Mouse (Mus musculus): ENCODE data around the gene Psmb1.
A peak's percentile ranks its signal among the peaks of the same experiment; 100 is the strongest.
"Not testable (repeated sequence)": the region's sequence is repeated elsewhere in the genome, so short reads cannot be mapped to it uniquely, and the experiment has no call there.

Gene Psmb1

DNA sequence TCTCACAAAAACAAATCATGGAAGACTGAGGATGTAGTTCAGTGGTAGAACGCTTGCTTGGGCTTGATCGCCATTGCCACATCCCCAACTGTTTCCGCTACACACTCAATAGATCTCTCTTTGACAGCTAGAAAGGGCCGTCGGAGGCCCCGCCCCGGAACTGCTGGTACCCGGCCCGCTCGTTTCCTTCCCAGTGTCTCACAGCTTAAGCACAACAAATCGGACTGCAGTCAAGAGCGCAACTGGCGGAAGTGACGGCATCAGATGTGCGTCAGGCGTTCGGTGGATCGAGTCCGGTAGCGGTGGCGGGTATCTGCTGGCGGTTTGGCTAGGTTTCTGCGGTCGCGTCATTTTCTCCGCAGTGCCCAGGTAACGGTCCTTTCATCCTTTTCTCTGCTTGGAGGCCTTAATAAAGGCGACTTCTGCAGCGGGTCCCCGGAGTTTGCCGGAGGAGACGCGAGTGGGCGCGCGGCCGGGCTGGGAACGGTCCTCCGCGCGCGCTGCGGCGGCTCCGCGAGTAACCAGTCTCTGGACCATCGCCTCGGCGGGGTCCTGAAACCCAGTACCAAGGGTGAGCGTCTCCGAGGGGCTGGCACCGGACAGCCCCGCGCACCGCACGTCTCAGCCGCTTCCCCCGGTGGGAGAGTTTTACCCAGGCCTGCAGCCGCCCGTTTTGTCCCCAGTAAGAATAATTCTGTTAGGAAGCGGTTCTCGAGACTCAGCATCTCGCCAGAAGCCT, at the start of gene Psmb1, which contains the start of gene Tbp:
TSS of gene Psmb1 (minus strand) at position 96 of the 739 bp plus-strand sequence.
TSS of gene Tbp (plus strand) at position 233 of the 739 bp plus-strand sequence.
- peak; percentile 98 for DNase-seq (ENCODE audit: low spot score)

DNA sequence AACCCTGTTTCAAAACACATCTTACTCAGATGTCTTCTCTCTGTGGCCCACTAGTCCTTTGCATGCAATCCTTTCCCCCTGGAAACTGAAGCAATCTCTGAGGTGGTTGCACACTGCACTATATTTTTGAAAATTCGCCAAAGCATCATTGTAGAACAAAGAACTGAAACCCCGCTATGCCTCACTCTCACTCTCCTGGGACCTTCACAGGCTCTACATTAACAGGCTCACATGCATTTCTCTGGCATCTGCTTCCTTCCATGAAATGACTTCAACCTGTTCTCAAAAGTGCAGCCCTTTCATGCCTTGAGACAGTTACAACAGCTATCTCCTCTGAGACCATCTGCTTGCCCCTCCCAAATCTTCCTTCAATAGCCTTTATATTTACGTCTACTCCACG, 46.9 kb upstream of the Psmb1 start:
- DNase-seq (ENCODE audit: low spot score): no peak

DNA sequence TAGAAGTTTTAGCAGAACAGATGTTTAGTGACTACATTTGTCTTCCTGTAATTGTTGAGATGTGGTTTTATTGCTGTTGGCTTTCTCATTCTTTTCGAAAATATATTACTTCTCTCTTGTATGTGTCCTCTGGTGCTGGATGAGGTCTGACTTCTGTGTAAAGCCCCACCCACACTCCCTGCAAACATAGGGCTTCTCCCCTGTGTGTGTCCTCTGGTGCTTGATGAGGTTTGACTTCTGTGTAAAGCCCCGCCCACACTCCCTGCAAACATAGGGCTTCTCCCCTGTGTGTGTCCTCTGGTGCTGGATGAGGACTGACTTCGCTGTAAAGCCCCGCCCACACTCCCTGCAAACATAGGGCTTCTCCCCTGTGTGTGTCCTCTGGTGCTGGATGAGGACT, 44.3 kb upstream of the Psmb1 start:
- DNase-seq (ENCODE audit: low spot score): not testable (repeated sequence)

DNA sequence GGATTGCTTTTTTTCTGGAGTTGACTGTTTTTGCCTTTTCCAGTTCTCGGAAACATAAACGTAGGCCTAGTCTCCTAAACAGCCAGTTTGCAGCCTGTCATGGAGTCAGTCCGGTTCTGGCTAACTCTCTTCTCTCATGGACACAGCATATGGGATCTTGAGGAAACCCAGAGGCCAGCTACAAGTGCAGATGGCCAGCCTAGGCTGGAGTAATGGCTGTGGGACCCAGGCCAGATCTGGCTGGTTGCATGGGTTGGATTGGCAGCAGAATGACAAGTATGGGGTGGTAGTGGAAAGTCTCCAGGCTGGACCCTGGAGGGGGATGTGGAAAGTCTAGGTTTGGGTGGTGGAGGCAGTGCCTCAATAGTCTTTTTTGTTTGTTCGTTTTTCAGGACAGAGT, 40.8 kb upstream of the Psmb1 start:
- DNase-seq (ENCODE audit: low spot score): no peak

DNA sequence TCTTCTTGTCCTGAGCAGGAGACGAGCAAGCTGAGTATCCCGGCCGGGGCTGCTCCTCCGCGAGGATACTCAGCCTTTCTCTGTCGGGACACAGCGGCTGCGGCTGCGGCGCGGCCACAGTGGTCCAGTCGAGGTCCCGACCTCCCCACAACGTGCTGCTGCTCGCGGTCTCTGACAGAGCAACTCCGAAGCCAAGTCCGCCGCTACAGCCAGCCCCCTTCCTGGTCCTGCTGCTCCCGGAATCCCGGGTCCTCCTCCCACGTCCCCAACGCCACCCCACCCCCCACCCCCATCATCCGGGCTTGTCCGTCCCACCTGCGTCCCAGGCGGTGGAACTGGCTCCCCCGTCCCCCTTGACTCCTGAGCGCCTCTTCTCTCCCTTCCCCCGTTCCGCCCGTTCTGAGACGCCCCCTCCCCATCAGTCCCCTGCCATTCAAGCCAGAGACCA, 36.9 kb upstream of the Psmb1 start:
- DNase-seq (ENCODE audit: low spot score): no peak

DNA sequence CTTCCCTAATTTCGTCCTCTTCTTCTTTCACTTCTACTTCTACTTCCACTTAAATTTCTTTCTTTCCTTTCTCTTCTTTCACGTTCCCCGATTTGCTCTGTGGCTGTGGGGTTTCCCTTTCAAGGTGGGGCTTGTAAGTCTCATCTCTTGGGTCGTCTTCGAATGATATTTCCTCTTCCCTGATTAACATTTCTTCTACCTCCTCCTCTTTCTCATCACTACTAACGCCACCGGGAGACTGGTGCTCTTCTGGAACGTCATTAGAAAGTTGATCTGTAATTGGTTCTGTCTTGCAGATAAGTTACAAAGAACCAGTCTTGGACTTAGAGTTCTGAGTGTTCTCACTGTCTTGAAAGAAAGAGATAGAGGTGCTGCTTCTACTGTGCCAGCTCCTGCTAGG, 36.4 kb upstream of the Psmb1 start:
- no peak for DNase-seq (ENCODE audit: low spot score)

DNA sequence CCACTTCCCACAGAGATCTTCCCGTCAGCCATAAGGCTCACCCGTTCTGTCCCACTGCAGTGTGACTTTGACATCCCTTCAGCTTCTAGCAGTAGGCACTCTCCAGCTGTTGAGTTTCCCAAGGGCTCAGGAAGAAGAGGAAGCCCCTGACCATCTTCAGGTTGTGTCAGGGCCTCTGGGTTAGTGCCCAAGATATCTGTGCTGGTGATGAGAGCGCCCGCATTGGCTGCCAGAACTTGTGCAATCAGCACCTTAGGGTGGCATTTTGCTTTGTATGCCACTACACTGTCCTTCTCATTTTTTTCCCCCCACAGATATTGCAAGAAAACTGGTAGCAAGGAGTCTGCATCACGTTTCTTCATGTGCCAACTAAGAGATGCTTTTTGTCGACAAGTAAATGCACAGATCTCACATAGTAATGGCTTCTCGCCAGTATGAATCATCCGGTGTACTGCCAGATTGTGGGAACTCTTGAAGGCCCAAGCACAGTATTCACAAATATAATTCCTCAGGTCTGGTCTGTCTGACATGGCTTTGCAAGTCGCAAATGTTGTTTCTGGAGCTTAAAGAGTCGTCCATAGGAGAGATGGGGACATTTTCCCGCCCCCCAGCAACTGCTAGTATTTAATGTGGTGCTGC, 35.7 kb upstream of the Psmb1 start:
- no peak for DNase-seq (ENCODE audit: low spot score)

DNA sequence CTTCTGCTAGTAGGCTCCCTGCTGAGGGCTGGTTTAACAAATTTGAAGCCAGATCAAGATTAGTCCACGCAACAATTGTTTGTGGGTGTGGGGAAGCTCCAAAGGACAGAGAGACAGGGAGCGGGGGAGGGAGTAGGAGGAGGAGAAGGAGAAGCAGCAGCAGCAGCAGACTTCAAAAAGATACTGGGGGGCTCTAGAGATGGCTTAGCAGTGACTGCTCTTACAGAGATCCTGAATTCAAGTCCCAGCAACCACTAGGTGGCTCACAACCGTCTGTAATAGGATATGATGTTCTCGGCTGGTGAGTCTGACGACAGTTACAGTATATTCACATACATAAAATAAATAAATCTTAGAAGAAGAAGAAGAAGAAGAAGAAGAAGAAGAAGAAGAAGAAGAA, 30.6 kb upstream of the Psmb1 start:
- peak; percentile 18 for DNase-seq (ENCODE audit: low spot score)

DNA sequence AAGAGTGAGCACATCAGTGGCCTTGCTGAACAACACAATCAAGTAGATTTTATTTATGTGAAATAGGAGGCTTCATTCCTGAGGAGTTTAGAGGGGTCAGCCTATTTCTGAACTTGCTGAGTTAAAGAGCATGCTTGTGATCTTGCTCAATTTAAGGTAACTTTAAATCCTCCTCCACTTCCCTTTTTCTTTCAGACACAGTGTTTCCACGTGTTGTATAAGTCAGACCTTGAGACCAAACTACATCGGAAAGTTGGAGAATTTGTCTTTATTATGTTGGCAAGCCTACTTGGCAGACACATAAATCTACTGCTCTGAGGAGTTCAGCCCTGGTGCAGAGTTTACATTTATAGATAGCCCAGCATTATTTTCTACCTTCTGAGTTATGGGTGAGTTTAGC, 29.3 kb upstream of the Psmb1 start:
- no peak for DNase-seq (ENCODE audit: low spot score)

DNA sequence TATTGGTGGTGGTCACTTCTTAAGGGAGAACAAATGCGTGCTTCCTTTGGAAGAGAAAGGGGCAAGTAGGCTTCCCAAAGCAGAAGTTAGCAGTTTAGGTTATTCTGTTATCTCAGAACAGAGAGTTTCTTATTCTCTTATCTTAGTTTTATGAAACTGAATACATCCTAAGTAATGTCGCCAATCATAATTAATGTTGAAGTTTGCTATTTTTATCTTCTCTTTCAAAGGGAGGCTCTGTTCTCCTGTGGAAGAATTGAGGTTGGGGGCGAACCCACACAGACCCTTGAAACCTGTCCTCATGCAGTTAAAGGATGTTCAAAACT, 28.2 kb upstream of the Psmb1 start:
- DNase-seq (ENCODE audit: low spot score): no peak

DNA sequence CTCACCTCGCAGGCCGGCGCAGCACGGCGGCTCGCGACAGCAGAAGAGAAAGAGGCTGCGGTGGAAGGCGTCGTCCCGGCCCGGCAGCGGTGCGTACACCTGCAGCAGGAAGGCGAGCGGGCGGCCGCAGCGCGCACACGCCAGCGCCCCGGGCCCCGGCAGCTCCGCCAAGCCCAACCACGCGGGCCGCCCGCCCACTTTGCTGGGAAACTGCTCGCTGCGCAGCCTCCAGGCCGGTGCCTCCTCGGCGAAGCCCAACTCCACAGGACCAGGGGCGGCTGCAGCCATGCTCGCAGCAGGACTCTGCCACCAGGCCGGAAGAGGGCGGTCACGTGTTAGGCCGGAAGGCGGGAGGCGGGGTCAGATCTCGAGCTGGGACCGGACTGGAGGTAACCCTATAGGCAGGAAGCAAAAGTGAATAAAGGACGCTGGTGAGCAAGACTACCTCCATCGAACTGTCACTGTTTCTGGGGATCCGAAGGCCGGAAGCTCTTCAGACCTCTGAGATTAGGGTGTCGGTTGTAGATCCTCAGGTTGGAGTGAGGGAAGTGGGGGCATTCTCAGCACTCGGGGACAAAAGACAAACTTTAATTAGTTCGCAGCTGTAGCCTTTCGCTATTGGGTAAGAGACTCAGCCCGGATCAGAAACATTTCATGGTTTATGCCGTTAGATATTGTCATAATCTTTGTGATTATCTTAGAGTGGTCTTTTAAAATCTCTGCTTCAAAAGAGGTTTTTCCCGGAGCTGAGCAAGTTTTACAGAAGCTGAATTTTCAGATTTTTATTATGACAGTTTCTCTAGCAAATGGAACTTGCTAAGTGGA, 27.6 kb upstream of the Psmb1 start, which contains the start of gene Pdcd2:
TSS of gene Pdcd2 (minus strand) at position 316 of the 825 bp plus-strand sequence.
- peak; percentile 96 for DNase-seq (ENCODE audit: low spot score)

DNA sequence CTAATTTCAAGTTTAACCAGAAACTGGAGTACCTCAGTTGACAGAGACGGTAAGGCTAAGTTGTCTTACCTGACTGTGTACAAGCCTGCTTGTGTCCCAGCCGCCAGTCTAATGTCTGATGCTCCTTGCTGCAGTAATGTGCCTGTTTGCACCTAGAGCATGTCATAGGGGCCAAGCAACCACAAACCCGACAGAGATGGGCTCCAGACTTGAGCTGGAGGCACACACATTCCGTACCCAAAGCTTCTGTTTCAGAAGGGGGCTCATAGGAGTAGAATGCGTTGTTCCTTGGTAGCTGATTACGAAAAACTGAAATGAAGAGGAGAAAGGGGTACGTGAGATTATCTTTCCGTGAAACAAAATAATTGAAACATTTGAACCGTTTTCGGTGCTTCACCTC, 26.8 kb upstream of the Psmb1 start:
- DNase-seq (ENCODE audit: low spot score): no peak

DNA sequence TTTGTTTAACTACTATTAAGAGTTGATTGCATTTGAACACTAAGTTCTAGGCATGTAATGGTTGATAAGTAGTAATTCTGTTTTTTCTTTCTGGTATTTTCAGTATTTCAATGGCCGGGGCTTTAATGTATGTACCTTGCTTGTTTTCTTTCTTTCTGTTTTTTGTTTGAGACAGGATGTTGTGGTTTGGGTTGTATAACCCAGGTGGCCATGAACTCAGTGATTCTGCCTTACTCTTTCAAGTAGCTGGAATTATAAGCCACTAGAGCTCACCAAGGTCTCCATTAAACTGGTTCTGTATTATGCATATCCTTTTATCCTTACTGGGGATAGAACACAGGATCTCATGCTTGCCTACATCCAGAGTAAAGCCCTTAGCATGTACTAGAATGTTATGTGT, 19.2 kb upstream of the Psmb1 start:
- DNase-seq (ENCODE audit: low spot score): no peak

DNA sequence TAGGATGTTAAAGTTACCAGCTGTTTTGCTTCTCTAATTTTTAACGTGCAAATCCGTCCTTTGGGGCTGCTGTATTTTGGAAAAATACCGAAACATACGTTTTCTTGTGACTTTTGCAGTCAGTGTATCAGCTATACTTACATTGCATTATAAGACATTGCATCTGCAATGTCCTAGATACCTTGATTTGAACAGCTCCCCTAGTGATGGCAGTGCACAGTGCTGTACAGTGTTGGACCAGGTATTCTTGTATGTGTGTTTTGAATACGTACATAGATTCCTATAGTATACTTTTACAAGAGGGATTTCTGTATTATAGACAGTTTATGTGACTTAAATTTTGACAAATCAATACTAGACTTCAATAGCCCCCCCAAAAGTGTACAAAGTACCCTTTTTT, 18.6 kb upstream of the Psmb1 start:
- no peak for DNase-seq (ENCODE audit: low spot score)

DNA sequence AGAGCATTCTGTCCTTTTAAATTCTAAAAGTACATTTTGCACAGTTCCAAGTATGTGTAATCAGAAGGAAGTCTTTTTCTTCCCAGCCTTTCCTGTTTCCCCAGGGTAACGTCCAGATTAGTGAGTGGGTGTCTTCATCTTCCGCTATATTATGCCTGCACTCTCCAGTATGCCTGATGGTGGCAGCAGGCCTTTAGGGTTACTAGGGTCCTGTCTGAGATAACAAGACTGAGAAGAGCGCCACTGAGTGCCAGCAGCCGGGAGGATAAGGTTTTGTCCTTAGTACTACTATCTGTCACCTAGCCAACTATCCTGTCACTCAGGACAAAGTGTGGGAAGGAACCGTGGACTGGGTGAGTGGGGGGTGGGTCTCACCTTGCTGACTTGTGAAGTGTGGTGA, 18.2 kb upstream of the Psmb1 start:
- no peak for DNase-seq (ENCODE audit: low spot score)

DNA sequence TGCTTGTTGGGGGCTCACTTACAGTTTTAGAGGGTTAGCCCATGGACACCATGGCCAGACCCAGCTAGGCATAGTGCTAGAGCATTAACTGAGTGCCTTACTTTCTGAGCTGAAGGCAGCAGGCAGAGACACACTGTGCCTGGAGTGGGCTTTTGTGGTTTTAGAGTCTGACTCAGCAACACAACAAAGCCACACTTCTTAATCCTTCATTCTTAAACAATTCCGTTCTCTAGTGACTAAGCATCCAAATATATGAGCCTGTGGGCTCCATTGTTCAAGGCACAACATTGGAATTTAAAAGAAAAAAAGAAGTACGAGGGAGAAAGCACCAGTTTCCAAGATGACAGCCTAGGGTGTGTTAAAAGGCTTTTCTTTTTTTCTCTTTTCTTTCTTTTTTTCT, 11.1 kb upstream of the Psmb1 start:
- DNase-seq (ENCODE audit: low spot score): no peak

DNA sequence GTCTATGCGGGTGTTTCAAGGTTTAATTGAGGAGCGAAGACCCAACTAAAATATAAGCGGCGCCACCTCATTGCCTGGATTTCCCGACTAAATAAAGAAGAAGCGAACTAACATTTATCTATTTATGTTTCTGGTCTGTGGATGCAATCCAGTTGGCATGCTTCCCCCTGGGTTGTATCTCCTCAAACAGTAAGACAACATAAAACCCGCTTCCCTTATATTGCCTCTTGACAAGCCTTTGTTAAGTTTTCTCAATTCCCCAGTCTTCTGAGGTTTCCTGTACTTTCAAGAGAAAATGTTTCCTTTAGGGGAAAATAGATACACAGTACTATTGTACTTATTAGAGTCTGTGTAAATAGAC, 818 bp downstream of the Psmb1 start:
- DNase-seq (ENCODE audit: low spot score): no peak

DNA sequence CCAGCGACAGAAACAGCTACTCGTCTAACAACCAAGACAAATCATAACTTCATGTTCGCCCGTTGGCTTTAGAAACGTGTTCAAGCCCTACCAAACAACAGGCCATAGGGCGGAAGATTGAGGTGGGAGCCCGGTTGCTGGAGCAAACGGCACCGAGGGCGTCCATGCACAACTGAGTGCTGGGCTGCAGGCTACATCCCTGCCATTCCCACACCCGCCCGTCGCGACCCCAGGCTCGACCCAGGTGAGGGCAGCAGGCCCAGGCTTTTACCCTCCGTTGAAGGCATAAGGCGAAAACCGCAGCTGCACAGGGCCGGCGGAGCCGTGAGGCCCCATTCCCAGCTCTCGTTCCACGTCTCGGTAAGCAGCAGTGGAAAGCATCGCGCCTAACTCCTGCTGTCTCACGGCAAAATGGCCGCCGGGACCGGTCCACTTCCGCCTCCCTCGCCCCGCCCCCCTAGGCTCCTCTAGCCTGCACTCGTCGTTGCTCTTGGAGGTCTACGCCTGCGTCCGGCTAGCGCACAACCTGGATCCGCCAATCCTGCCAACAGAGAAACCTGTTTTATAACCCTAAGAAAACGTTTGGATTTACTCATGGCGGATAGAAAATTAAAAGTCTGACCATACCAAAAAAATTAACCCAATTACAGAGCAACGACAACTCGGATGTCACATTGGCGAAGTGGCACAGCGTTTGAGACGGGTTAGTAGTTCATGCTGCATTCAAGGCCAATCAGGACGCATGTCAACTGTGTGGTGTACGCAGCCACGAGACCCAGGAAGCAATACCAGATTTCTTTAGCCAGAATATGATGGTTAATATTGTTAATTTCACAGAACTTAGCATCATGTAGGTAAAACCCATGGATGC, 1.4 kb downstream of the Psmb1 start:
- peak; percentile 95 for DNase-seq (ENCODE audit: low spot score)

DNA sequence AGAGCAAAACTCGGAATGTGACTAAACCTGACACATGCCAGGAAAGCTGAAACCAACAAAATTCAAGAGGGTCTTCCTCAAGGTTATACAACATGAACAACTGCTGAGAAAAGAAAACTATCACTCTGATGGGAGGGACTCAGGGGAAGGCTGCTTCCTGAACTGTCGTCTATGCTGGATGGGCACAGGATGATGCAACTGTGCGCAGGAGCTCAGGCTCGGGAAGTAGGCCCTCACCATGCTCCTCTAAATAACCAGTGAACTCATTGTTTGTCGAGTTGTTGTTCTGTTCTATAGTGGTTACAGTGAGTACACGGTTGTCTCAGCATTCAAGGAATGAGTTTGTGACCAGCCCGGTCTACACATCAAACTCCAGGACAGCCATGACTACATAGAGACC, 9.0 kb downstream of the Psmb1 start:
- no peak for DNase-seq (ENCODE audit: low spot score)

DNA sequence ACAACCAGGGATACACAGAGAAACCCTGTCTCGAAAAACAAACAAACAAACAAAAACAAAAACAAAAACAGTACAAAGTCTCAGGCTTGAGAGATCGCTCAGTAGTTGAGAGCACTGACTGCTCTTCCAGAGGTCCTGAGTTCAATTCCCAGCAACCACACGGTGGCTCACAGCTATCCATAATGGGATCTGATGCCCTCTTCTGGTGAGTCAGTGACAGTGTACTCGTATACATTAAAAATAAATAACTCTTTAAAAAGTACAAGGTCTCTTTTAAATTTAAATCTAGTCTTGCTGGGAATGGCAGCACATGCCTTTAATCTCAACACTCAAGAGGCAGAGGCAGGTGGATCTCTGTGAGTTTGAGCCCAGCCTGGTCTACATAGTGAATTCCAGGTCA, 26.9 kb downstream of the Psmb1 start:
- no peak for DNase-seq (ENCODE audit: low spot score)

DNA sequence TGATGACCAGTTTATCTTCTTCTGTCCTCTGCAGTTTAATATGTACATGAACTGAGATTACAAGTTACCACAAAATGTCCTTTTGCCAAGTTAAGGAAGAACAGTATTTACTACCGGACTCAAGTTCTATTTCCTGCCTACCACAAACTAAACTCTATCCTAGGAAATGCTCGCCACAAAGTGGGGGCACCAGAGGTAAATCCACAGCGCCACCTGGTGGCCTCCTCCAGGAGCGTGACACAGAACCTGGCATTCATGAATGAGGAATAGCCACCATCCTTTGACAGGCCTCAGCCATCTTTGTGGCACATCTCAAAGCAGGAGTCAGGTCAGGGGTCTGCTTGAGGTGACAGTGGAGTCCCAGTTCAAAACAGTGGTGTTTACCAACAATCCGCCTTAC, 31.9 kb downstream of the Psmb1 start:
- peak; percentile 61 for DNase-seq (ENCODE audit: low spot score)

DNA sequence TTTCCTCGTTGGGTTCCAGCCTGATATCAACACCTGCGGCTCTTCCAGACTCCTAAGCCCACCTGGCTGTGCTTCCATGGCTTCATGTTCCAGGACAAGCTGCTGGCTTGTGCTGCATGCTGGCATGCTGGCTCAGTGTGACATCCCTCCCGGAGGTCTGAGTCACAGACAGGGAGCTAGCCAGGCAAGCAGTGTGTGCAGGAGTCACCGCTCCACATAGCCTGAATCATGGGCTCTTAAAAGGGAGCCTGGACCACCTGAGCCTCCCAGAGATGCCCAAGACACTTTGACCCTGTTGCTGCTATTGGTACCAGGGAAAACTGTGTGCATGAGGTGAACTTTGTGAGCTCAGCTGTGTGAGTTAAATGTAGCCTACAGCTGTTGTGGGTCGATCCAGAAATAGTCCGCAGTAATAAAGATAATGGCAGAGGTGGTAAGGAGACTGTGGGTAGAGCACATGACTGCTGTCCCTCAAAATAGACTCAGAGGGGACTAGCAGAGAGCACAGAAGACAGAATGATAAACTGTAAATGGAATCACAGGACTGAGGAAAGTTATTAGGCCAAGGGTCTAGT, 37.5 kb downstream of the Psmb1 start:
- DNase-seq (ENCODE audit: low spot score): no peak

Data from lung, postnatal 25 days (tissue).